Mouse (Mus musculus): ENCODE data around the gene Kctd11.

- TF ChIP-seq POLR2A (IDR thresholded peaks at IDR 0.05; ENCODE audit: insufficient read depth, low read length) (no peak), CTCF (IDR thresholded peaks at IDR 0.05; ENCODE audit: low read depth, low read length) (peak; percentile 66), EP300 (IDR thresholded peaks at IDR 0.05; ENCODE audit: insufficient read depth, low read depth, low read length) (no peak)
These were observed 727 bp downstream of the Kctd11 start for GRCm38 (mm10) chr11:69880506-69880852.

Measured in ES-Bruce4 (cell line).